Mouse (Mus musculus) liver, embryonic 13.5 days (tissue): ENCODE measurements around the gene Olfr159. TPM values are rescaled to one million over a fixed set of nuclear protein-coding genes. Genes with fewer than 3 reads are reported as not detected.

Experiments used
- polyA plus RNA-seq: library from polyadenylated mRNA; unstranded; fragments of >200 nt; fragmentation: Nextera tagmentation; extraction: Ambion mirVana; gene quantifications from 2 replicates; pipeline ENCODE4 v1.2.1, GENCODE M21; 2015

Olfr159 gene
- polyA plus RNA-seq, 1 experiment from 2014 or later = not detected

Other genes with a start within 250 kb of the Olfr159 start
- 28.8 and 31.9 TPM in 2 replicates for gene Tpm2, start 247.2 kb downstream of the Olfr159 start, polyA plus RNA-seq
- 20.6 and 21.9 TPM in 2 replicates for gene Creb3, start 208.7 kb downstream of the Olfr159 start, polyA plus RNA-seq
- gene Tln1, start 208.3 kb downstream of the Olfr159 start, polyA plus RNA-seq = 38.6 and 42.4 TPM in 2 replicates
- gene Rgp1, start 192.3 kb downstream of the Olfr159 start, polyA plus RNA-seq = 13.8 and 15.1 TPM in 2 replicates
- 16.5 and 18.1 TPM in 2 replicates for gene Gba2, start 192.1 kb downstream of the Olfr159 start, polyA plus RNA-seq
- gene Msmp, start 186.5 kb downstream of the Olfr159 start, polyA plus RNA-seq = 0.60 TPM in 1 of 2 replicates, not detected in the other
- 0.80 and 0.89 TPM in 2 replicates for gene Npr2, start 139.1 kb downstream of the Olfr159 start, polyA plus RNA-seq
- 0.10 and 0.12 TPM in 2 replicates for gene Spag8, start 117.4 kb downstream of the Olfr159 start, polyA plus RNA-seq
- 66.4 and 66.9 TPM in 2 replicates for gene Hint2, start 114.5 kb downstream of the Olfr159 start, polyA plus RNA-seq
- 0.19 and 0.23 TPM in 2 replicates for gene Tmem8b, start 102.0 kb downstream of the Olfr159 start, polyA plus RNA-seq
- 1.3 and 1.8 TPM in 2 replicates for gene Fam221b, start 101.9 kb downstream of the Olfr159 start, polyA plus RNA-seq
- gene Olfr70, start 70.2 kb downstream of the Olfr159 start, polyA plus RNA-seq = not detected in 2 replicates
- gene Olfr71, start 60.8 kb downstream of the Olfr159 start, polyA plus RNA-seq = not detected in 2 replicates
- gene Hrct1, start 43.8 kb downstream of the Olfr159 start, polyA plus RNA-seq = 0.09 and 0.17 TPM in 2 replicates
- gene Spaar, start 41.0 kb downstream of the Olfr159 start, polyA plus RNA-seq = not detected in 2 replicates
- not detected in 2 replicates for gene Olfr156, start 52.9 kb upstream of the Olfr159 start, polyA plus RNA-seq
- gene Olfr157, start 69.2 kb upstream of the Olfr159 start, polyA plus RNA-seq = not detected in 2 replicates
- gene Olfr155, start 80.6 kb upstream of the Olfr159 start, polyA plus RNA-seq = not detected in 2 replicates
- gene Reck, start 104.5 kb upstream of the Olfr159 start, polyA plus RNA-seq = 2.1 and 2.3 TPM in 2 replicates
- gene Glipr2, start 186.4 kb upstream of the Olfr159 start, polyA plus RNA-seq = 39.0 and 45.7 TPM in 2 replicates
- not detected in 2 replicates for gene Ccin, start 212.5 kb upstream of the Olfr159 start, polyA plus RNA-seq
- 164 and 166 TPM in 2 replicates for gene Clta, start 233.4 kb upstream of the Olfr159 start, polyA plus RNA-seq